Mouse (Mus musculus) stomach, postnatal 0 days (tissue): ENCODE data around the gene Ip6k3. TPM values are rescaled to one million over a fixed set of nuclear protein-coding genes. Genes with fewer than 3 reads are reported as not detected.

Experiments used
- ATAC-seq: fragments of 200-750 bp; cut with Nextera tagmentation; 2 replicates; pipeline ENCODE4 v1.8.0; 2017; ENCODE audit not compliant: low FRiP score, low TSS enrichment
- DNase-seq: peaks from one replicate; pipeline ENCODE4 v3.0.0-alpha.2; 2016; ENCODE audit warnings: low spot score
- H3K27ac ChIP-seq: fragments of 300-500 bp; sonication (generic); replicated peaks from 2 replicates; pipeline ENCODE4 v1.5.1; 2014; ENCODE audit warnings: mild to moderate bottlenecking, control low read depth
- H3K27me3 ChIP-seq: fragments of 300-500 bp; sonication (generic); 2 replicates; pipeline ENCODE4 v1.6.1; 2014; ENCODE audit warnings: low read length; ENCODE audit not compliant: control insufficient read depth, insufficient read depth
- H3K36me3 ChIP-seq: fragments of 300-500 bp; sonication (generic); 2 replicates; pipeline ENCODE4 v1.6.1; 2014; ENCODE audit warnings: low read length, mixed read lengths; ENCODE audit not compliant: control insufficient read depth, insufficient read depth
- H3K4me1 ChIP-seq: fragments of 300-500 bp; sonication (generic); replicated peaks from 2 replicates; pipeline ENCODE4 v1.6.1; 2014; ENCODE audit warnings: antibody characterized with exemption; ENCODE audit not compliant: control insufficient read depth, insufficient read depth
- H3K4me2 ChIP-seq: fragments of 300-500 bp; sonication (generic); replicated peaks from 2 replicates; pipeline ENCODE4 v1.6.1; 2014; ENCODE audit warnings: low read depth, mild to moderate bottlenecking, control low read depth, moderate library complexity
- H3K4me3 ChIP-seq: fragments of 300-500 bp; sonication (generic); 2 replicates; pipeline ENCODE4 v1.5.1; 2014; ENCODE audit warnings: low read depth, low read length, control low read depth
- H3K9ac ChIP-seq: fragments of 300-500 bp; sonication (generic); 2 replicates; pipeline ENCODE4 v1.6.1; 2014; ENCODE audit warnings: mild to moderate bottlenecking, low read length, control low read depth, mixed read lengths
- H3K9me3 ChIP-seq: fragments of 300-500 bp; sonication (generic); 2 replicates; pipeline ENCODE4 v1.6.1; 2016; ENCODE audit warnings: low read length; ENCODE audit not compliant: control insufficient read depth
- CTCF ChIP-seq: IDR thresholded peaks from 2 replicates; pipeline ENCODE4 v1.5.1; 2016; ENCODE audit warnings: antibody characterized with exemption, low read depth, mild to moderate bottlenecking, moderate library complexity
- EP300 ChIP-seq: optimal IDR thresholded peaks from 2 replicates; pipeline ENCODE3; 2016; ENCODE audit warnings: antibody characterized with exemption
- WGBS: fragments of 180-500 bp; shearing (Covaris S2); extraction: QIAGEN DNeasy Blood & Tissue Kit; methylation state at CpG from one replicate; pipeline ENCODE4 v1.1.7; 2014; 5-methylcytosine and 5-hydroxymethylcytosine counted together
- polyA plus RNA-seq: library from polyadenylated mRNA; unstranded; fragments of >200 nt; fragmentation: Nextera tagmentation; extraction: Ambion mirVana; gene quantifications from 2 replicates; pipeline ENCODE4 v1.2.1, GENCODE M21; 2015

Gene Ip6k3
- polyA plus RNA-seq, 1 experiment from 2014 or later: 0.13 TPM

DNA sequence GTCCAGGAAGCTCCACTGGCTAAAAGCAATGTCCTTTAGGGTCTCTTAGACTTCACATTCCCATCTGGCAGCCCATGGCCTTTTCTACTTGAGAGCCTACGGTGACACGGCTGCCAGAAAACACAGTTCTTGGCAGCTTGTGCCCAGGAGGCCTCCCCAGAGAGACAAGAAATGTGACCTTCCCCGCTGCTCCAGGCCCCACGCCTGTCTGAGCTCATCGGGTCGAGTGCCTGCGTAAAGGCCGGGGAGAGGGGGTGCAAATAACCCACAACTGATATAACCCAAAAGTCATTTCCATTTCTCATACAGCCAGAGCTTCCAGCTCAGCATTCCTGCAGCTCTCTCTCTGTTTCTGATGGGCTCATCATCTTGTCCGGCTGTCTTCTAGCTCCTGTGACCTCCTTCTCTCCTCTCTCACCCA, 13.8 kb downstream of the Ip6k3 start:
- H3K27ac ChIP-seq: peak overlapping the region; percentile 90
- no peaks in the 10 kb centered on the region for H3K36me3 ChIP-seq
- H3K9ac ChIP-seq: 0 out of 2 replicates have a peak overlapping the region, but pooled peaks have one; percentile 18
- ATAC-seq (peak; percentile 55), DNase-seq (peak; percentile 55)
- no peak overlapping the region for H3K4me3 ChIP-seq
- 33% methylated on average over 9 of the region's 9 CpGs for WGBS
- H3K9me3 ChIP-seq: no peaks in the 10 kb centered on the region
- peaks cover 9% of the 10 kb centered on the region for H3K4me1 ChIP-seq
- H3K27me3 ChIP-seq: no peaks in the 10 kb centered on the region
- TF ChIP-seq CTCF (no peak), EP300 (no peak)
- no peak overlapping the region for H3K4me2 ChIP-seq

DNA sequence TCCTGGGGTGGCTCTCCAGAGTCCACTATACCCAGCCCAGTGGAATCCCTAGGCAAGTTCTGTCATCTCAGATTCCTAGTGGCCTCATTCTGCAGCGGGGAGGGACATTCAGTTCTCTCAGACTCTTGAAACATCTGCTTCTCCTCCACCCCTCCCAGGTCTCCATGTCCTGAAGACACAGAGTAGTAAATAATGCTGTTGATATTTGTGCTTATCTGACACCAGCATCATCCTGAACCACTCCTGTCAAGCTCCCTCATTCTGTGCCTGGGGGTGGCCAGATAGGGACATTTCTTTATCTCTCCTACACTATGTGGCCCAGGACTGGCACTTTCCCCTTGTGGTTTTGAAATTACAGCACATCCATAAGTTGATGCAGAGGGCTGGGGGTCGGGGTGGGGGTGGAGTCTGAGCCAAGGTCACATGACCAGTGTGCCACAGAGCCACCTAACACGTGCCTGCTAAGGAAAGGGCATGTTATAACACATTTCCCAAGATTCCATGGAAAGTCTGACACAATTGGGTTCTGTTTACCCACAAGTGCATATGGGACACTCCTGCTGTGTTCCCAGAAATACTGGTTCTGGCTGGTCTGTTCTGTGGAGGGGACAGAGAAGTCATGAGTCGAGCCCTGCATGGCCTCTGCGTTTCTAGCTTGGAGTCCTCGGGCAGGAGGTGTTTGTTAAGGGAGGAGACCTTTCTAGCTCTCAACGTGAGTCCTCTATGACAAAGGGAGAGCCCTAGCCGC, 14.4 kb downstream of the Ip6k3 start:
- TF ChIP-seq CTCF: no peak
- peak; percentile 95 for TF ChIP-seq EP300
- H3K27ac ChIP-seq: peak overlapping the region; percentile 90
- H3K4me1 ChIP-seq: peaks cover 9% of the 10 kb centered on the region
- H3K27me3 ChIP-seq: no peaks in the 10 kb centered on the region
- no peaks in the 10 kb centered on the region for H3K36me3 ChIP-seq
- no peak overlapping the region for H3K4me3 ChIP-seq
- DNase-seq (peak; percentile 70), ATAC-seq (peak; percentile 88)
- H3K4me2 ChIP-seq: no peak overlapping the region
- WGBS: 40% methylated on average over 8 of the region's 8 CpGs
- H3K9ac ChIP-seq: 0 out of 2 replicates have a peak overlapping the region, but pooled peaks have one; percentile 18
- H3K9me3 ChIP-seq: no peaks in the 10 kb centered on the region

- no peak for TF ChIP-seq EP300
- peak; percentile 72 for TF ChIP-seq CTCF
- Histone ChIP-seq H3K27ac (no peak overlapping the region), H3K9me3 (no peaks in the 10 kb centered on the region), H3K4me1 (peaks cover 9% of the 10 kb centered on the region), H3K36me3 (no peaks in the 10 kb centered on the region), H3K27me3 (no peaks in the 10 kb centered on the region), H3K9ac (no peak overlapping the region), H3K4me3 (no peak overlapping the region), H3K4me2 (no peak overlapping the region)
- 73% methylated on average over 8 of the region's 8 CpGs for WGBS
- no peak for ATAC-seq
- DNase-seq: peak; percentile 62
Observed at GRCm38 (mm10) chr17:27151411-27151810, 16.2 kb downstream of the Ip6k3 start.

DNA sequence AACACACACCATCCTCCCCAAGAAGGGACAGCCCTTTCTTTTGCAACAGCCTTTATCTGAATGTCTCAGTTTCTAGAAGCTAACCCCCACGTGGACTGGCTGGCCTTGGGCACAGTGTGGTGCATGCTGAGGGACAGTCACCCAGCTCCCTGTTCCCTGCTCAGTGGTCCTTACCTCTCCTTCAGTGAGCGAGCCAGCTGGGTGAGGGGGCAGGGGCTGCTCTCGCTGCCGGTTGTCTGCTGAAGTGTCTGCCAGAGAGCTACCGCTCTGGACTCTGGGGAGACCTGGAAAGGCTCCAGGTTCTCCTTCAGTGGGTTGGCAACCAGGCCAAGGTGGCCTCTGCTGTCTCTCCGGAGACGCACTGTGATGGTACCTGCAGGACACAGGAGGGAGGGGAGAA, 16.7 kb downstream of the Ip6k3 start:
- WGBS: 60% methylated on average over 7 of the region's 7 CpGs
- TF ChIP-seq CTCF (no peak), EP300 (no peak)
- DNase-seq (no peak), ATAC-seq (no peak)
- Histone ChIP-seq H3K4me3 (no peak overlapping the region), H3K36me3 (no peaks in the 10 kb centered on the region), H3K27ac (no peak overlapping the region), H3K4me2 (no peak overlapping the region), H3K27me3 (no peaks in the 10 kb centered on the region), H3K9me3 (no peaks in the 10 kb centered on the region), H3K4me1 (peaks cover 9% of the 10 kb centered on the region), H3K9ac (no peak overlapping the region)

- no peak for TF ChIP-seq CTCF
- TF ChIP-seq EP300: no peak
- H3K4me3 ChIP-seq: no peak overlapping the region
- no peaks in the 10 kb centered on the region for H3K4me1 ChIP-seq
- H3K27me3 ChIP-seq: no peaks in the 10 kb centered on the region
- H3K4me2 ChIP-seq: no peak overlapping the region
- no peak overlapping the region for H3K9ac ChIP-seq
- WGBS: 7% methylated on average over 8 of the region's 8 CpGs
- H3K27ac ChIP-seq: no peak overlapping the region
- no peaks in the 10 kb centered on the region for H3K9me3 ChIP-seq
- no peak for ATAC-seq
- no peak for DNase-seq
- no peaks in the 10 kb centered on the region for H3K36me3 ChIP-seq
Observed at GRCm38 (mm10) chr17:27146323-27146923, 21.2 kb downstream of the Ip6k3 start.

GRCm38 (mm10) chr17:27144152-27144551, 23.4 kb downstream of the Ip6k3 start:
- Histone ChIP-seq H3K9me3 (no peaks in the 10 kb centered on the region), H3K27ac (no peak overlapping the region), H3K4me1 (no peaks in the 10 kb centered on the region), H3K4me2 (no peak overlapping the region), H3K36me3 (no peaks in the 10 kb centered on the region), H3K4me3 (no peak overlapping the region), H3K9ac (no peak overlapping the region), H3K27me3 (no peaks in the 10 kb centered on the region)
- ATAC-seq (no peak), DNase-seq (no peak)
- TF ChIP-seq CTCF: no peak
- no peak for TF ChIP-seq EP300
- WGBS: 69% methylated on average over 4 of the region's 4 CpGs
